Mouse (Mus musculus) bone marrow, adult 2 months (tissue): Measurements from ENCODE around the gene Ubxn7. TPM values are rescaled to one million over a fixed set of nuclear protein-coding genes. Genes with fewer than 3 reads are reported as not detected.

Experiments used
- H3K27ac ChIP-seq: fragments of 200-500 bp; 2 replicates; pipeline ENCODE4 v1.5.1; 2012; ENCODE audit warnings: low read depth, mild to moderate bottlenecking, control low read depth, inconsistent platforms, low read length; ENCODE audit not compliant: control insufficient read depth, poor library complexity, insufficient read depth
- H3K4me1 ChIP-seq: fragments of 200-500 bp; 2 replicates; pipeline ENCODE4 v1.6.1; 2011; ENCODE audit warnings: low read length; ENCODE audit not compliant: control insufficient read depth, insufficient read depth
- H3K4me3 ChIP-seq: fragments of 200-500 bp; replicated peaks from 2 replicates; pipeline ENCODE3; 2011; ENCODE audit warnings: mild to moderate bottlenecking, low read depth, low read length, control low read depth; ENCODE audit not compliant: control insufficient read depth
- CTCF ChIP-seq: fragments of 200-500 bp; IDR thresholded peaks from 2 replicates; pipeline ENCODE4 v1.5.1; 2011; ENCODE audit warnings: low read length, control low read depth; ENCODE audit not compliant: control insufficient read depth, insufficient read depth
- POLR2A ChIP-seq: fragments of 200-500 bp; IDR thresholded peaks from 2 replicates; pipeline ENCODE4 v1.6.1; 2011; ENCODE audit warnings: low read depth, mild to moderate bottlenecking, control low read depth, low read length, borderline replicate concordance; ENCODE audit not compliant: control insufficient read depth
- WGBS: fragments of 180-500 bp; shearing (Covaris S2); methylation state at CpG from one replicate; pipeline ENCODE4 v1.1.7; 2018; 5-methylcytosine and 5-hydroxymethylcytosine counted together
- polyA plus RNA-seq: library from polyadenylated mRNA; stranded (reverse); fragments of >200 nt; gene quantifications from 2 replicates; pipeline ENCODE4 v1.2.4, GENCODE M21; 2011; ENCODE audit warnings: low replicate concordance; ENCODE audit not compliant: missing spikeins, insufficient read depth, insufficient read length

Ubxn7 gene
- polyA plus RNA-seq, 1 experiment = 9.0 TPM

GRCm38 (mm10) chr16:32405716-32406115 lies 73.7 kb downstream of the Ubxn7 start:
- no peak for TF ChIP-seq CTCF
- no peak for TF ChIP-seq POLR2A
- WGBS = 91% methylated on average over 9 of the region's 9 CpGs
- Histone ChIP-seq H3K4me1 (peaks cover 2% of the 10 kb centered on the region), H3K27ac (no peak overlapping the region), H3K4me3 (no peak overlapping the region)

GRCm38 (mm10) chr16:32406671-32407070 lies 74.6 kb downstream of the Ubxn7 start:
- Histone ChIP-seq H3K27ac (no peak overlapping the region), H3K4me3 (no peak overlapping the region), H3K4me1 (peaks cover 2% of the 10 kb centered on the region)
- TF ChIP-seq POLR2A (no peak), CTCF (no peak)
- WGBS = 50% methylated on average over 6 of the region's 6 CpGs

GRCm38 (mm10) chr16:32407730-32408129 lies 75.7 kb downstream of the Ubxn7 start:
- WGBS = 39% methylated on average over 10 of the region's 10 CpGs
- H3K4me3 ChIP-seq = no peak overlapping the region
- no peak for TF ChIP-seq POLR2A
- no peak for TF ChIP-seq CTCF
- H3K4me1 ChIP-seq = no peaks in the 10 kb centered on the region; the same call in none of the 2 replicates
- H3K27ac ChIP-seq = no peak overlapping the region

- no peak for TF ChIP-seq CTCF
- no peak for TF ChIP-seq POLR2A
- H3K4me3 ChIP-seq = no peak overlapping the region
- H3K4me1 ChIP-seq = no peaks in the 10 kb centered on the region; the same call in 1 of the 2 replicates
- H3K27ac ChIP-seq = no peak overlapping the region
- WGBS = 79% methylated on average over 1 of the region's 1 CpGs
These were observed 85.4 kb downstream of the Ubxn7 start for GRCm38 (mm10) chr16:32417457-32417856.

GRCm38 (mm10) chr16:32419517-32420483 lies 87.7 kb downstream of the Ubxn7 start, which contains the start of gene Tctex1d2:
Tctex1d2 (plus strand) TSS chr16:32419702.
- no peaks in the 10 kb centered on the region; the same call in 1 of the 2 replicates for H3K4me1 ChIP-seq
- WGBS = 4% methylated on average over 45 of the region's 45 CpGs
- TF ChIP-seq POLR2A (peak; percentile 78; the same call in 1 of the 2 replicates), CTCF (no peak)
- H3K27ac ChIP-seq = peak within 1 kb of the TSS; percentile 56
- H3K4me3 ChIP-seq = peak within 1 kb of the TSS; percentile 68

DNA sequence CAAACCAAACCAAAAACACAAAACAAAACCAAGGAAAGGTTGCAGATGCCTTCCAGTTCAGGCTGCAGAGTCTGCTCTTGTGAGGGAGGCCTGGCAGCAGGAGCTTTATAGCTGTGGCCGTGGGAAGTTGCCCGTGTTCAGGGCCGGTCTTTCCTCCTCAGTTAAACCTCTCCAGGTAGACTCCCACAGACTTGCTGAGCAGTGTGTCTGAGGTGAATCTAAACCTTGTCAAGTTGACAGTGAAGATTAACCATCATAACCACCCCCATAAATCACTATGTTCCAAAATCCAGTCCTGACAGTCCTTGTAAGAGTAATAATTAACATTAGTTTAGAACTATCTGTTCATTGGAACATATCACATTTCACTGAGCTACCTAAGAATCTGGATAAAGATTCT lies 95.4 kb downstream of the Ubxn7 start:
- TF ChIP-seq CTCF = no peak
- no peak for TF ChIP-seq POLR2A
- no peaks in the 10 kb centered on the region for H3K4me1 ChIP-seq
- H3K4me3 ChIP-seq = no peak overlapping the region
- WGBS = 82% methylated on average over 3 of the region's 3 CpGs
- no peak overlapping the region for H3K27ac ChIP-seq

GRCm38 (mm10) chr16:32430474-32431046 lies 98.5 kb downstream of the Ubxn7 start, which contains the start of gene Pcyt1a:
Pcyt1a (plus strand) TSS chr16:32430921.
- Histone ChIP-seq H3K4me3 (peak within 1 kb of the TSS; percentile 95), H3K4me1 (no peaks in the 10 kb centered on the region; the same call in 1 of the 2 replicates), H3K27ac (peak within 1 kb of the TSS; percentile 95)
- WGBS = under 1% methylated on average over 54 of the region's 54 CpGs
- peak; percentile 75 for TF ChIP-seq POLR2A
- no peak for TF ChIP-seq CTCF

GRCm38 (mm10) chr16:32431047-32431591 lies 99.1 kb downstream of the Ubxn7 start:
- no peak for TF ChIP-seq CTCF
- peak; percentile 31; the same call in 1 of the 2 replicates for TF ChIP-seq POLR2A
- WGBS = under 1% methylated on average over 28 of the region's 28 CpGs
- Histone ChIP-seq H3K27ac (peak overlapping the region; percentile 95), H3K4me1 (no peaks in the 10 kb centered on the region; the same call in 1 of the 2 replicates), H3K4me3 (peak overlapping the region; percentile 95)

GRCm38 (mm10) chr16:32431926-32432325 lies 99.9 kb downstream of the Ubxn7 start:
- 60% methylated on average over 1 of the region's 1 CpGs for WGBS
- H3K27ac ChIP-seq = peak overlapping the region; percentile 16
- peak overlapping the region; percentile 74 for H3K4me3 ChIP-seq
- TF ChIP-seq POLR2A = no peak
- no peak for TF ChIP-seq CTCF
- H3K4me1 ChIP-seq = no peaks in the 10 kb centered on the region; the same call in 1 of the 2 replicates
